Mouse (Mus musculus) liver, adult 2 months (tissue): ENCODE measurements around the gene Inf2.

ENCODE experiments used
- CTCF ChIP-seq: fragments of 200-500 bp; IDR thresholded peaks from 2 replicates; pipeline ENCODE4 v1.5.1; 2011; ENCODE audit warnings: low read depth, low read length, control low read depth
- POLR2A ChIP-seq: fragments of 200-500 bp; IDR thresholded peaks from 2 replicates; pipeline ENCODE4 v1.6.1; 2011; ENCODE audit warnings: low read length, control low read depth; ENCODE audit not compliant: insufficient read depth; ENCODE audit errors: extremely low read depth

GRCm38 (mm10) chr12:112633686-112634085 lies 45.1 kb downstream of the Inf2 start:
- TF ChIP-seq CTCF (no peak; the same call in 1 of the 2 replicates), POLR2A (no peak)
